Mouse (Mus musculus) effector memory CD4-positive, alpha-beta T cell, adult 5 months (primary cell): ENCODE results near the gene 4930596D02Rik. TPM values are rescaled to one million over a fixed set of nuclear protein-coding genes. Genes with fewer than 3 reads are reported as not detected.

Experiments used
- polyA plus RNA-seq: library from polyadenylated mRNA; unstranded; fragments of 100-300 nt; shearing (Covaris generic); gene quantifications from one replicate; pipeline ENCODE4 v1.2.1, GENCODE M21; 2017

4930596D02Rik gene
- polyA plus RNA-seq = not detected

GRCm38 (mm10) chr14:35811878-35812277, at the start of gene 4930596D02Rik:
Gene 4930596D02Rik, minus strand, starts transcription at chr14:35811978.

